Mouse (Mus musculus) C2C12 (cell line): ENCODE data around the gene Tgm1.

Experiments
- CEBPB ChIP-seq: IDR thresholded peaks from one replicate; pipeline ENCODE4 v1.6.1; 2011; ENCODE audit warnings: low read depth, mild to moderate bottlenecking, control low read depth, moderate library complexity
- CTCF ChIP-seq: IDR thresholded peaks from one replicate; pipeline ENCODE4 v1.5.1; 2011; ENCODE audit not compliant: control insufficient read depth, insufficient read depth, insufficient read length
- FOSL1 ChIP-seq: IDR thresholded peaks from one replicate; pipeline ENCODE4 v1.8.0; 2011; ENCODE audit warnings: mild to moderate bottlenecking, low read length; ENCODE audit not compliant: poor library complexity, insufficient read depth, severe bottlenecking
- MAX ChIP-seq: IDR thresholded peaks from one replicate; pipeline ENCODE4 v1.6.1; 2011; ENCODE audit warnings: mild to moderate bottlenecking, control low read depth
- MYOD1 ChIP-seq: IDR thresholded peaks from one replicate; pipeline ENCODE4 v1.6.1; 2011; ENCODE audit warnings: low read depth; ENCODE audit not compliant: control insufficient read depth, insufficient read length
- USF1 ChIP-seq: IDR thresholded peaks from one replicate; pipeline ENCODE4 v1.6.1; 2011; ENCODE audit warnings: low read depth, mild to moderate bottlenecking, control low read depth, moderate library complexity

GRCm38 (mm10) chr14:55722438-55722945, 8.8 kb upstream of the Tgm1 start:
- TF ChIP-seq CTCF, result no peak
- no peak for TF ChIP-seq FOSL1
- no peak for TF ChIP-seq MAX
- no peak for TF ChIP-seq USF1
- no peak for TF ChIP-seq MYOD1
- TF ChIP-seq CEBPB, result no peak
